In the genomic region with DNA sequence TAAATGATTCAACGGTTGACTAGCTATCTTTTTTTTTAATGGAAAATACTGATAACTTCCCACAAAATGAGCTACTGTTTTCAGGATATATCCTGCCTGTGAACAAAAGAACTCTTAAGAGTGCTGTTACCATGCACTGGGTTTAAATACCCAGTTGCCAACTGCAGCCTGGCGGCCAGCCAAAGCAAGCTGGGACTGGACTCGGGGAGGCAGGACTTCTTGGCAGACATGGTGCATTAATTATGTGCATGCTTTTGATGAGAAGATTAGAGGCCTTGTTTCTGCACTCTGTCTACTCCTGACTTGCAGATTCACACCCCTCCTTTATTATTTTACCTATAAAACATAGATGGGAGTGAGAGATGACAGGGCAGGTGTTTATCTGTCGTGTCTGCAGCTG, we compare ENCODE assay signal across 8 mouse cellular contexts. TPM values are rescaled to one million over a fixed set of nuclear protein-coding genes. Genes with fewer than 3 reads are reported as not detected.
DNase-seq lines count a peak whose midpoint lies in the region; ATAC-seq lines count a peak whose summit lies in the region.

No protein-coding gene starts in this region.

- H3K9ac ChIP-seq in hindbrain, embryonic 14.5 days, result no peak overlapping the region
- H3K9ac ChIP-seq in midbrain, embryonic 15.5 days, result no peak overlapping the region; the same call in 1 of the 2 replicates

- DNase-seq in 3T3-L1 (ENCODE audit: low read depth, low spot score), result peak; percentile 42
- DNase-seq in adrenal gland, postnatal 10 days, result peak; percentile 91
- peak; percentile 77 to 78 for DNase-seq in frontal cortex, postnatal 10 days (ENCODE audit: low spot score in 2 of 2)
- DNase-seq in hindbrain, embryonic 14.5 days (ENCODE audit: low spot score), result peak; percentile 84
- peak; percentile 56 to 66 for DNase-seq in left cerebral cortex, adult 8-10 months (ENCODE audit: low spot score in 2 of 2)
- DNase-seq in urinary bladder, adult 2 months (ENCODE audit: low spot score), result peak; percentile 36
- no peak for DNase-seq in embryo, embryonic 10.5 days (ENCODE audit: low spot score)

- 33% methylated on average over 4 of the region's 4 CpGs for WGBS in hindbrain, embryonic 14.5 days
- WGBS in midbrain, embryonic 15.5 days, result 32% methylated on average over 4 of the region's 4 CpGs

- no peaks in the 10 kb centered on the region for H3K36me3 ChIP-seq in hindbrain, embryonic 14.5 days (replicated peaks; ENCODE audit: control insufficient read depth, insufficient read depth)
- H3K36me3 ChIP-seq in midbrain, embryonic 15.5 days (replicated peaks), result no peaks in the 10 kb centered on the region

- H3K27ac ChIP-seq in hindbrain, embryonic 14.5 days, result peak overlapping the region; percentile 70
- peak overlapping the region; percentile 73 for H3K27ac ChIP-seq in midbrain, embryonic 15.5 days

- no peak overlapping the region for H3K4me2 ChIP-seq in hindbrain, embryonic 14.5 days (replicated peaks)
- no peak overlapping the region for H3K4me2 ChIP-seq in midbrain, embryonic 15.5 days

- H3K4me1 ChIP-seq in hindbrain, embryonic 14.5 days (replicated peaks; ENCODE audit: control insufficient read depth, insufficient read depth, low read length), result peaks cover 9% of the 10 kb centered on the region; the same call in 1 of the 2 replicates
- H3K4me1 ChIP-seq in midbrain, embryonic 15.5 days, result peaks cover 7% of the 10 kb centered on the region

- H3K9me3 ChIP-seq in hindbrain, embryonic 14.5 days (ENCODE audit: control insufficient read depth, low read length), result no peaks in the 10 kb centered on the region
- H3K9me3 ChIP-seq in midbrain, embryonic 15.5 days, result no peaks in the 10 kb centered on the region

- no peaks in the 10 kb centered on the region for H3K27me3 ChIP-seq in hindbrain, embryonic 14.5 days (ENCODE audit: control insufficient read depth, insufficient read depth, low read length)
- no peaks in the 10 kb centered on the region for H3K27me3 ChIP-seq in midbrain, embryonic 15.5 days (replicated peaks)

- no peak overlapping the region for H3K4me3 ChIP-seq in hindbrain, embryonic 14.5 days (replicated peaks; ENCODE audit: low read length)
- H3K4me3 ChIP-seq in midbrain, embryonic 15.5 days, result no peak overlapping the region

- ATAC-seq in hindbrain, embryonic 14.5 days (ENCODE audit: low FRiP score), result peak; percentile 42; the same call in 1 of the 2 replicates
- ATAC-seq in midbrain, embryonic 15.5 days (replicated peaks), result 0 out of 2 replicates have a peak, but pooled peaks have one; percentile 7

RNA-seq across cellular contexts. Expression of a gene that starts 5.3 kb away (rescaled TPM):
- 10 to 100 TPM; 32.5 to 46.9 TPM for total RNA-seq in adrenal gland, postnatal 10 days (2021)
- 76.5 and 102 TPM in 2 replicates for polyA plus RNA-seq in hindbrain, embryonic 14.5 days (2014; fragmentation: Nextera tagmentation; extraction: Ambion mirVana)
- 10 to 100 TPM; 80.3 to 98.3 (median 82.8) TPM for total RNA-seq in left cerebral cortex, adult 8-10 months (2022)
- 77.8 and 88.7 TPM in 2 replicates for polyA plus RNA-seq in midbrain, embryonic 15.5 days (2015; fragmentation: Nextera tagmentation; extraction: Ambion mirVana)
- polyA plus RNA-seq in urinary bladder, adult 2 months (2012; rRNA removed), result 24.2 and 25.6 TPM in 2 replicates
